In the genomic region with DNA sequence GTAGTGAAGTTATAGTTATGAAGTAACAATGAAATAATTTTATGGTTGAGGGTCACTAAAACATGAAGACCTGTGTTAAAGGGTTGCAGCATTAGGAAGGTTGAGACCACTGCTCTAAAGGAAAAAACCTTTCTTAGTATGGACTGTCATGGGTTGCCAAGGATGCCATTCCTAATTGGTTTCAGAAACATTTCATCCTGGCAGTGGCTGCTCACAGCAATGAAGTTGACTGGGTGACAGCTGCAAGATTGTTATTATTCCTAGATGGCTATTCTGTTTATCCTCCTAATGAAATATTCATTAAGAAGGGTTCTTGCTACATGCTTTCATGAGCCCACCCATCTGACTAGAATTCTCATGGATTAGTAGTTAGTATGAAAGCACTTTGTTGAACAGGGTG, we compare ENCODE assay signal across 22 mouse cellular contexts.
DNase-seq lines count a peak whose midpoint lies in the region; ATAC-seq and TF ChIP-seq lines count a peak whose summit lies in the region.
"Had no signal": no experiment of that assay in that cellular context is flagged by ENCODE, and none has a peak within 500 bp of the region (broad histone marks: within the 10 kb centered on the region; RNA-seq: fewer than 3 reads in every experiment).

No protein-coding gene starts in this region.

- no peak for DNase-seq in forebrain, postnatal 0 days
- peak; percentile 50 for DNase-seq in brain, embryonic 14.5 days (ENCODE audit: low read depth)
- no peak for DNase-seq in heart, adult 2 months
- no peak for DNase-seq in right cerebral cortex, adult 2 months (ENCODE audit: low spot score in 2 of 2)
- DNase-seq: adrenal gland, adult 2 months; adrenal gland, postnatal 25 days; cerebellum, adult 2 months; cerebellum, postnatal 10 days; embryo, embryonic 11 days; gastrocnemius, adult 2 months; gastrocnemius, postnatal 36 days; heart, adult 11 months; heart, postnatal 10 days; heart, postnatal 4 days had no signal

- TF ChIP-seq CTCF in forebrain, postnatal 0 days (IDR thresholded peaks at IDR 0.05; ENCODE audit: low read depth), result no peak
- TF ChIP-seq CTCF in brain, embryonic 14.5 days (IDR thresholded peaks at IDR 0.05; ENCODE audit: borderline replicate concordance, extremely low read depth, insufficient read depth, insufficient read length), result no peak
- no peak for TF ChIP-seq CTCF in heart, adult 2 months (IDR thresholded peaks at IDR 0.05)

- no peak for TF ChIP-seq POLR2A in brain, embryonic 14.5 days (IDR thresholded peaks at IDR 0.05; ENCODE audit: borderline replicate concordance, extremely low read depth, insufficient read depth, insufficient read length, poor library complexity, severe bottlenecking)
- no peak for TF ChIP-seq POLR2A in heart, adult 2 months (IDR thresholded peaks at IDR 0.05; ENCODE audit: insufficient read depth, low read depth, low read length)

- intact Hi-C loops in heart, adult 2 months (cut with DNase I), result no loop called here

- no peak overlapping the region for H3K4me3 ChIP-seq in forebrain, postnatal 0 days (ENCODE audit: low read depth, low read length)
- H3K4me3 ChIP-seq in forebrain, embryonic 16.5 days (replicated peaks; ENCODE audit: low read length), result no peak overlapping the region
- no peak overlapping the region for H3K4me3 ChIP-seq in midbrain, embryonic 12.5 days
- H3K4me3 ChIP-seq in midbrain, embryonic 16.5 days (ENCODE audit: low read depth, low read length), result no peak overlapping the region
- no peak overlapping the region for H3K4me3 ChIP-seq in heart, adult 2 months
- H3K4me3 ChIP-seq: embryonic facial prominence, embryonic 15.5 days; erythroblast, embryonic 14.5 days; gastrocnemius, adult 2 months; heart, embryonic 10.5 days; intestine, embryonic 15.5 days had no signal

- no peak overlapping the region for H3K4me2 ChIP-seq in forebrain, postnatal 0 days (ENCODE audit: low read depth)
- H3K4me2 ChIP-seq in forebrain, embryonic 16.5 days (ENCODE audit: low read length), result no peak overlapping the region
- no peak overlapping the region for H3K4me2 ChIP-seq in midbrain, embryonic 12.5 days (replicated peaks)
- no peak overlapping the region for H3K4me2 ChIP-seq in midbrain, embryonic 16.5 days (ENCODE audit: low read length)
- H3K4me2 ChIP-seq: embryonic facial prominence, embryonic 15.5 days; hindbrain, embryonic 14.5 days; intestine, embryonic 15.5 days had no signal

- no peaks in the 10 kb centered on the region for H3K4me1 ChIP-seq in forebrain, postnatal 0 days (ENCODE audit: insufficient read depth)
- H3K4me1 ChIP-seq in forebrain, embryonic 16.5 days (replicated peaks; ENCODE audit: control insufficient read depth, insufficient read depth, low read length), result peaks cover 2% of the 10 kb centered on the region; the same call in 1 of the 2 replicates
- 0 out of 2 replicates have a peak, but pooled peaks cover 3% of the 10 kb centered on the region for H3K4me1 ChIP-seq in midbrain, embryonic 12.5 days
- H3K4me1 ChIP-seq in midbrain, embryonic 16.5 days (ENCODE audit: control insufficient read depth, insufficient read depth, low read length), result peaks cover 2% of the 10 kb centered on the region; the same call in 1 of the 2 replicates
- peaks cover 1% of the 10 kb centered on the region for H3K4me1 ChIP-seq in heart, adult 2 months (ENCODE audit: control insufficient read depth, insufficient read depth, low read length)
- H3K4me1 ChIP-seq: embryonic facial prominence, embryonic 15.5 days; heart, embryonic 10.5 days; intestine, embryonic 15.5 days had no signal

- TF ChIP-seq EP300 in heart, adult 2 months (IDR thresholded peaks at IDR 0.05; ENCODE audit: insufficient read depth, low read depth, low read length), result no peak

- H3K9ac ChIP-seq in forebrain, postnatal 0 days, result no peak overlapping the region
- H3K9ac ChIP-seq in forebrain, embryonic 16.5 days (replicated peaks; ENCODE audit: low read depth, low read length), result no peak overlapping the region
- no peak overlapping the region for H3K9ac ChIP-seq in midbrain, embryonic 12.5 days (replicated peaks)
- H3K9ac ChIP-seq in midbrain, embryonic 16.5 days (ENCODE audit: low read depth, low read length), result no peak overlapping the region
- H3K9ac ChIP-seq in heart, adult 2 months (ENCODE audit: low read depth, low read length), result no peak overlapping the region
- H3K9ac ChIP-seq: embryonic facial prominence, embryonic 15.5 days; hindbrain, embryonic 14.5 days; intestine, embryonic 15.5 days had no signal

- H3K9me3 ChIP-seq in forebrain, postnatal 0 days (ENCODE audit: low read length), result no peaks in the 10 kb centered on the region
- no peaks in the 10 kb centered on the region for H3K9me3 ChIP-seq in forebrain, embryonic 16.5 days (ENCODE audit: control insufficient read depth, low read length)
- no peaks in the 10 kb centered on the region for H3K9me3 ChIP-seq in midbrain, embryonic 12.5 days
- no peaks in the 10 kb centered on the region for H3K9me3 ChIP-seq in midbrain, embryonic 16.5 days (replicated peaks; ENCODE audit: control insufficient read depth, low read length, poor library complexity, severe bottlenecking)
- H3K9me3 ChIP-seq: embryonic facial prominence, embryonic 15.5 days; heart, embryonic 10.5 days; intestine, embryonic 15.5 days had no signal

- H3K27ac ChIP-seq in forebrain, postnatal 0 days (ENCODE audit: low read depth, low read length), result no peak overlapping the region
- no peak overlapping the region for H3K27ac ChIP-seq in forebrain, embryonic 16.5 days (ENCODE audit: low read length)
- H3K27ac ChIP-seq in midbrain, embryonic 12.5 days (replicated peaks), result no peak overlapping the region
- H3K27ac ChIP-seq in midbrain, embryonic 16.5 days (ENCODE audit: low read length), result no peak overlapping the region
- no peak overlapping the region for H3K27ac ChIP-seq in heart, adult 2 months
- H3K27ac ChIP-seq: embryonic facial prominence, embryonic 15.5 days; gastrocnemius, adult 2 months; heart, embryonic 10.5 days; hindbrain, embryonic 14.5 days; intestine, embryonic 15.5 days had no signal

- H3K36me3 ChIP-seq in forebrain, postnatal 0 days (ENCODE audit: insufficient read depth), result no peaks in the 10 kb centered on the region; the same call in none of the 2 replicates
- no peaks in the 10 kb centered on the region; the same call in 1 of the 2 replicates for H3K36me3 ChIP-seq in forebrain, embryonic 16.5 days (ENCODE audit: control insufficient read depth, insufficient read depth)
- H3K36me3 ChIP-seq in midbrain, embryonic 12.5 days, result peaks cover 7% of the 10 kb centered on the region; the same call in 1 of the 2 replicates
- H3K36me3 ChIP-seq in midbrain, embryonic 16.5 days (ENCODE audit: control insufficient read depth, insufficient read depth, low read length), result 0 out of 2 replicates have a peak, but pooled peaks cover 5% of the 10 kb centered on the region
- peaks cover 2% of the 10 kb centered on the region; the same call in 1 of the 2 replicates for H3K36me3 ChIP-seq in heart, adult 2 months (ENCODE audit: control insufficient read depth, insufficient read depth, low read length)
- H3K36me3 ChIP-seq: embryonic facial prominence, embryonic 15.5 days; heart, embryonic 10.5 days; intestine, embryonic 15.5 days had no signal

- 0 out of 2 replicates have a peak, but pooled peaks have one; percentile 12 for ATAC-seq in forebrain, postnatal 0 days
- ATAC-seq in forebrain, embryonic 16.5 days, result no peak; the same call in 1 of the 2 replicates
- ATAC-seq in midbrain, embryonic 12.5 days (ENCODE audit: low FRiP score, low read depth), result peak; percentile 64
- ATAC-seq in midbrain, embryonic 16.5 days, result 0 out of 2 replicates have a peak, but pooled peaks have one; percentile 42
- ATAC-seq: intestine, embryonic 15.5 days had no signal

- H3K79me2 ChIP-seq in heart, adult 2 months (replicated peaks; ENCODE audit: control insufficient read depth, insufficient read depth, low read length), result no peaks in the 10 kb centered on the region

- H3K27me3 ChIP-seq in forebrain, postnatal 0 days (ENCODE audit: insufficient read depth, low read length), result no peaks in the 10 kb centered on the region
- no peaks in the 10 kb centered on the region for H3K27me3 ChIP-seq in forebrain, embryonic 16.5 days (replicated peaks; ENCODE audit: control insufficient read depth, insufficient read depth, low read length)
- no peaks in the 10 kb centered on the region for H3K27me3 ChIP-seq in midbrain, embryonic 12.5 days
- no peaks in the 10 kb centered on the region for H3K27me3 ChIP-seq in midbrain, embryonic 16.5 days (ENCODE audit: control insufficient read depth, insufficient read depth, low read depth, low read length)
- H3K27me3 ChIP-seq in heart, adult 2 months (ENCODE audit: control insufficient read depth, insufficient read depth, low read length), result no peaks in the 10 kb centered on the region
- H3K27me3 ChIP-seq: embryonic facial prominence, embryonic 15.5 days; intestine, embryonic 15.5 days had no signal
